In the genomic region with DNA sequence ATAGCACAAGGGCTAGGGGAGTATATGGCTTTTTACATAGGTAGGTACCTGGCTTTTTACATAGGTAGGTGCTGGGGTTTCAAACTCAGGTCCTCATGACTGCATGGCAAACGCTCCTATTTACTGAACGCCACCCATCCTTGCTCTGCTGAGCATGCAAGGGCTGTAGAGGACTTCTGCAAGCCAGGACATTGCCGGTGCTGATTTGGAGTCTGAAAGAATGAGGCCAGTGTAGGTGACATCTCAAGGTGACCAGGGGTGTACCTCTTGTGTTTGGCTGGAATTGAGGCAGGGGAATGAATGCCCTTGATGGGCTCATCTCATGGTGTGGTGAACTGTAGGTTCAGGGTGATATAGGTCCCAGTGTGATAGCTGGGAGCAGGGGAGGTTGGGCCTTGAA, we compare ENCODE assay signal across 25 mouse cellular contexts. TPM values are rescaled to one million over a fixed set of nuclear protein-coding genes. Genes with fewer than 3 reads are reported as not detected.
DNase-seq lines count a peak whose midpoint lies in the region; ATAC-seq and TF ChIP-seq lines count a peak whose summit lies in the region.
"Had no signal": no experiment of that assay in that cellular context is flagged by ENCODE, and none has a peak within 500 bp of the region (broad histone marks: within the 10 kb centered on the region; RNA-seq: fewer than 3 reads in every experiment).

No protein-coding gene starts in this region.

- intact Hi-C loops in heart, postnatal 14 days (cut with DNase I) = no loop called here

- no peaks in the 10 kb centered on the region for H3K36me3 ChIP-seq in intestine, postnatal 0 days (ENCODE audit: control insufficient read depth, insufficient read depth)
- no peaks in the 10 kb centered on the region for H3K36me3 ChIP-seq in small intestine, adult 2 months (ENCODE audit: control insufficient read depth, insufficient read depth, low read length)
- H3K36me3 ChIP-seq in liver, embryonic 12.5 days = no peaks in the 10 kb centered on the region
- H3K36me3 ChIP-seq: embryonic facial prominence, embryonic 12.5 days; forebrain, embryonic 12.5 days; G1E had no signal

- H3K9ac ChIP-seq in intestine, postnatal 0 days (ENCODE audit: low read depth, low read length) = no peak overlapping the region
- no peak overlapping the region for H3K9ac ChIP-seq in liver, embryonic 12.5 days
- H3K9ac ChIP-seq: embryonic facial prominence, embryonic 12.5 days; forebrain, embryonic 12.5 days had no signal

- H3K27me3 ChIP-seq in intestine, postnatal 0 days (replicated peaks; ENCODE audit: control insufficient read depth, insufficient read depth, low read length) = no peaks in the 10 kb centered on the region
- H3K27me3 ChIP-seq in small intestine, adult 2 months (ENCODE audit: control insufficient read depth, insufficient read depth, low read length) = no peaks in the 10 kb centered on the region
- no peaks in the 10 kb centered on the region for H3K27me3 ChIP-seq in liver, embryonic 12.5 days (replicated peaks)
- H3K27me3 ChIP-seq: CH12.LX; embryonic facial prominence, embryonic 12.5 days; forebrain, embryonic 12.5 days; Patski had no signal

- peak overlapping the region; percentile 25; the same call in 1 of the 2 replicates for H3K4me2 ChIP-seq in intestine, postnatal 0 days (replicated peaks; ENCODE audit: low read depth)
- no peak overlapping the region for H3K4me2 ChIP-seq in liver, embryonic 12.5 days
- H3K4me2 ChIP-seq: embryonic facial prominence, embryonic 12.5 days; forebrain, embryonic 12.5 days had no signal

- peaks cover 14% of the 10 kb centered on the region for H3K4me1 ChIP-seq in intestine, postnatal 0 days (replicated peaks; ENCODE audit: control insufficient read depth, insufficient read depth, low read length)
- peaks cover 21% of the 10 kb centered on the region; the same call in 1 of the 2 replicates for H3K4me1 ChIP-seq in small intestine, adult 2 months (ENCODE audit: control insufficient read depth, insufficient read depth, insufficient read length, low read length)
- peaks cover 24% of the 10 kb centered on the region for H3K4me1 ChIP-seq in liver, embryonic 12.5 days
- H3K4me1 ChIP-seq: embryonic facial prominence, embryonic 12.5 days; forebrain, embryonic 10.5 days; forebrain, embryonic 12.5 days had no signal

- no peak for TF ChIP-seq CTCF in intestine, postnatal 0 days (IDR thresholded peaks at IDR 0.05; ENCODE audit: low read depth)
- TF ChIP-seq CTCF in small intestine, adult 2 months (IDR thresholded peaks at IDR 0.05; ENCODE audit: extremely low read depth, insufficient read length, insufficient replicate concordance, low read depth, low read length) = no peak

- no peaks in the 10 kb centered on the region for H3K9me3 ChIP-seq in intestine, postnatal 0 days (ENCODE audit: control insufficient read depth)
- no peaks in the 10 kb centered on the region for H3K9me3 ChIP-seq in liver, embryonic 12.5 days (replicated peaks)
- H3K9me3 ChIP-seq: embryonic facial prominence, embryonic 10.5 days; embryonic facial prominence, embryonic 12.5 days; forebrain, embryonic 10.5 days; forebrain, embryonic 12.5 days had no signal

- H3K4me3 ChIP-seq in intestine, postnatal 0 days (ENCODE audit: low read depth, low read length) = no peak overlapping the region
- H3K4me3 ChIP-seq in small intestine, adult 2 months (ENCODE audit: low read depth, low read length) = no peak overlapping the region
- H3K4me3 ChIP-seq in liver, embryonic 12.5 days = no peak overlapping the region
- H3K4me3 ChIP-seq: embryonic facial prominence, embryonic 10.5 days; embryonic facial prominence, embryonic 12.5 days; forebrain, embryonic 10.5 days; forebrain, embryonic 12.5 days had no signal

- H3K27ac ChIP-seq in intestine, postnatal 0 days (ENCODE audit: low read depth, low read length) = peak overlapping the region; percentile 66; the same call in 1 of the 2 replicates
- peak overlapping the region; percentile 74; the same call in 1 of the 2 replicates for H3K27ac ChIP-seq in small intestine, adult 2 months (ENCODE audit: insufficient read depth, low read depth, low read length)
- H3K27ac ChIP-seq in liver, embryonic 12.5 days = no peak overlapping the region
- H3K27ac ChIP-seq: embryonic facial prominence, embryonic 10.5 days; embryonic facial prominence, embryonic 12.5 days; forebrain, embryonic 10.5 days; forebrain, embryonic 12.5 days had no signal

- ATAC-seq in intestine, postnatal 0 days = no peak
- ATAC-seq in liver, embryonic 12.5 days = no peak
- ATAC-seq: activated CD4-positive, CD25-positive, alpha-beta regulatory T cell, adult 4 months; CD4-positive, CD25-positive, alpha-beta regulatory T cell, adult 4 months; forebrain, embryonic 14.5 days; forebrain, embryonic 16.5 days; Patski had no signal

- WGBS in intestine, postnatal 0 days = 78% methylated on average over 3 of the region's 3 CpGs
- 95% methylated on average over 3 of the region's 3 CpGs for WGBS in small intestine, adult 2 months
- 73% methylated on average over 3 of the region's 3 CpGs for WGBS in liver, embryonic 12.5 days (ENCODE audit: insufficient replicate concordance)

- no peak for TF ChIP-seq POLR2A in small intestine, adult 2 months (IDR thresholded peaks at IDR 0.05; ENCODE audit: low read depth, low read length)

- DNase-seq in heart, adult 11 months = peak; percentile 72
- no peak for DNase-seq in heart, postnatal 14 days
- DNase-seq: adrenal gland, adult 8-10 months; adrenal gland, postnatal 14 days; adrenal gland, postnatal 36 days; B cell, adult 2 months; cerebellum, adult 11-12 months; cerebellum, adult 2 months; cerebellum, adult 9-10 months; cerebellum, postnatal 10 days; cerebellum, postnatal 25 days had no signal

RNA-seq across cellular contexts. Expression of gene Dock1, which starts 20.4 kb away (rescaled TPM):
- total RNA-seq in heart, postnatal 14 days (2021) = 10 to 100 TPM; 31.5 to 32.8 TPM
- 8.7 and 9.7 TPM in 2 replicates for polyA plus RNA-seq in intestine, postnatal 0 days (2015; fragmentation: Nextera tagmentation; extraction: Ambion mirVana)
- polyA plus RNA-seq in small intestine, adult 2 months (2012; rRNA removed) = 2.2 and 3.8 TPM in 2 replicates
- 6.4 and 8.0 TPM in 2 replicates for polyA plus RNA-seq in liver, embryonic 12.5 days (2016; fragmentation: Nextera tagmentation; extraction: Ambion mirVana)
- total RNA-seq: CH12.LX, G1E had no signal
- polyA plus RNA-seq: G1E had no signal
